Mouse (Mus musculus): Measurements from ENCODE around the gene Cobl.

GRCm38 (mm10) chr11:12331997-12332396, 132.8 kb downstream of the Cobl start:
- TF ChIP-seq CTCF (IDR thresholded peaks at IDR 0.05; ENCODE audit: low read depth), result no peak
- 0 out of 2 replicates have a peak, but pooled peaks have one; percentile 20 for TF ChIP-seq EP300 (IDR thresholded peaks at IDR 0.05; ENCODE audit: low read depth)
